Mouse (Mus musculus) liver, embryonic 13.5 days (tissue): Measurements from ENCODE around the gene Unk. TPM values are rescaled to one million over a fixed set of nuclear protein-coding genes. Genes with fewer than 3 reads are reported as not detected.

Experiments used
- polyA plus RNA-seq: library from polyadenylated mRNA; unstranded; fragments of >200 nt; fragmentation: Nextera tagmentation; extraction: Ambion mirVana; gene quantifications from 2 replicates; pipeline ENCODE4 v1.2.1, GENCODE M21; 2015

Gene Unk
- polyA plus RNA-seq, 1 experiment from 2014 or later, result 9.8 TPM

Other genes starting within 250 kb of the Unk start
- 5.7 and 6.0 TPM in 2 replicates for gene Caskin2, start 216.7 kb upstream of the Unk start, polyA plus RNA-seq
- gene Tsen54, start 215.6 kb upstream of the Unk start, polyA plus RNA-seq, result 19.3 and 20.1 TPM in 2 replicates
- gene Llgl2, start 206.3 kb upstream of the Unk start, polyA plus RNA-seq, result 9.8 and 10.2 TPM in 2 replicates
- 0.36 and 0.46 TPM in 2 replicates for gene Myo15b, start 171.9 kb upstream of the Unk start, polyA plus RNA-seq
- 39.0 and 42.3 TPM in 2 replicates for gene Smim5, start 130.4 kb upstream of the Unk start, polyA plus RNA-seq
- 3.0 and 3.2 TPM in 2 replicates for gene Smim6, start 118.3 kb upstream of the Unk start, polyA plus RNA-seq
- gene Sap30bp, start 97.0 kb upstream of the Unk start, polyA plus RNA-seq, result 23.4 and 35.2 TPM in 2 replicates
- 9.9 and 10.2 TPM in 2 replicates for gene Recql5, start 96.8 kb upstream of the Unk start, polyA plus RNA-seq
- 0.23 and 0.25 TPM in 2 replicates for gene Itgb4, start 55.6 kb upstream of the Unk start, polyA plus RNA-seq
- 164 and 165 TPM in 2 replicates for gene Galk1, start 17.6 kb upstream of the Unk start, polyA plus RNA-seq
- gene H3f3b, start 2.4 kb upstream of the Unk start, polyA plus RNA-seq, result 785 and 880 TPM in 2 replicates
- 31.6 and 32.7 TPM in 2 replicates for gene Unc13d, start 47.6 kb downstream of the Unk start, polyA plus RNA-seq
- 58.9 and 81.2 TPM in 2 replicates for gene Wbp2, start 56.7 kb downstream of the Unk start, polyA plus RNA-seq
- gene Trim47, start 96.9 kb downstream of the Unk start, polyA plus RNA-seq, result 3.7 and 4.0 TPM in 2 replicates
- gene Trim65, start 100.8 kb downstream of the Unk start, polyA plus RNA-seq, result 1.1 and 1.4 TPM in 2 replicates
- 66.6 and 70.9 TPM in 2 replicates for gene Mrpl38, start 108.5 kb downstream of the Unk start, polyA plus RNA-seq
- gene Fbf1, start 137.8 kb downstream of the Unk start, polyA plus RNA-seq, result 7.0 and 9.0 TPM in 2 replicates
- gene Ten1, start 168.5 kb downstream of the Unk start, polyA plus RNA-seq, result 35.2 and 38.4 TPM in 2 replicates
- 14.5 and 18.1 TPM in 2 replicates for gene Acox1, start 168.7 kb downstream of the Unk start, polyA plus RNA-seq
- 0.10 TPM in 2 replicates for gene Evpl, start 207.8 kb downstream of the Unk start, polyA plus RNA-seq
- 47.6 and 51.6 TPM in 2 replicates for gene Srp68, start 243.9 kb downstream of the Unk start, polyA plus RNA-seq